Mouse (Mus musculus) adrenal gland, postnatal 10 days (tissue): ENCODE results near the gene Lrrc10b. TPM values are rescaled to one million over a fixed set of nuclear protein-coding genes. Genes with fewer than 3 reads are reported as not detected.

Experiments used
- DNase-seq: peaks from one replicate; pipeline ENCODE4 v3.0.0; 2021; ENCODE audit warnings: mixed read lengths
- total RNA-seq, 2 experiments: library from RNA; stranded (reverse); gene quantifications; 2 replicates each; pipeline ENCODE4 v1.2.3; 2021

The Lrrc10b gene
- total RNA-seq, 2 experiments from 2014 or later, result 3.4 to 4.7 TPM

DNA sequence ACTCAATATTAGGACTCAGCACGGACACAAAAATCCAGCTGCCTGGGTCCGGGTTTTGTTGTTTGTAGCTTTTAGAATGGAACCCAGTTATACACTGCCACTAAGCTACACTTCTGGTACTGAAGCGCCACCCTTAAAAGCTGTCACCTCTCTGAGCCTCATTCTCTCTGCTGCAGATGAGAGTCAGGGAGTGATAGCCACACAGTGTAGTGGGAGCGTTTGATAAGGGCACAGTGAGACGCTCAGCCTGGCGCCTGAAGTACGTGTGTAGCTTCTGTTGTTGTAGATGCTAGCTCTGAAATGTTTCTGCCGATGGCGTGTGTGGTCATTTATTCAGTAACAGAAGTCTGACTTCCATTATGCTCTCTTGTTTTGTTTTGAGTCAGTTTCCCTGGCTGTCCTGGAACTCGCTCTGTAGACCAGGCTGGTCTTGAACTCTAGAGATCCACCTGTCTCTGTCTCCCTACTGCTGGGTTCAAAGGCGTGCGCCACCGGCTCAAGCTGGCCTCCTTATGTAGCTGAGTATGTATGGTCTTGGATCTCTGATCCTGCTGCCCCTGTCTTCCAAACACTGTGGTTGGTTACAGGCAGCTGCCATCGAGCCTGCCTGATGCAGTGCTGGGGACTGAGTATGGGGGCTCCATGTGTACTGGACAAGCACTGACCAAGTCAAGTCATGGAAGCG lies 12.4 kb downstream of the Lrrc10b start:
- DNase-seq, result no peak

DNA sequence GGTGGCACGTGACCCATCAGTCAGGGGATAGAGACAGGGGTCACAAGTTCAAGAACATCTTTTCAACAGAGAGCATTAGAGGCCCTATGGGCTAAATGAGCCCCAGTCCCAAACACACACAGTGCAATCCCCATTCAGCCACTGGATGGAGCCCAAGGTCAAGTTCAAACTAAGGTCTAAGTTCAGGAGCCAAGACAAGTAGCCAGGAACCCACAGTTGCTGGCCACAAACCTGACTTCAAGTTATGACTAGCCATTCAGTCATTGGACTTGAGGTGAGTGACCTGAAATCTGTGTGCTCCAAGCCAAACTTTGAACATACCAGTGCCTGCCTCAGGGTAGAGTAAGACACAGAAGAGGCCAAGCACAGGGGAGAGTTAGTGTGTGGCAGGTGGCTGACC lies 19.8 kb downstream of the Lrrc10b start:
- no peak for DNase-seq

DNA sequence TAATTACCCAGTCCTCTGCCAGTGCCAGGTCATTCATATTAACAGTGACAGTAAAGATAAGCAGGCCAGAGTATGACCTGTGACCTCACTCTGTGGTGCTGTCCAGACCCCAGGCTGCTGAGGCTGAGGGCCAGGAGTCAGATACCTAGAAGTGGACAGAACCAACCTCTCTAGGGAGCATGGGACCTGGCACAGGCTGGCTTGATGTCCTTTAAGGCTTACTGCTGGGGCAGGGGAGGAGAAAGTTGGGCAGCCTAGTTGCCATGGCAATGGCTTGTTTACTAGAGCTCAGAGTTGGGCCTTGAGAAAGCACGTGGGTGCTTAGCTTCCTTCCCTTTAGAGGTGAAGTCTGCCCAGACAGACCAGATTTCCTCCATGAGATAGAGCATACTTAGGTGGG lies 20.5 kb downstream of the Lrrc10b start:
- peak; percentile 45 for DNase-seq

DNA sequence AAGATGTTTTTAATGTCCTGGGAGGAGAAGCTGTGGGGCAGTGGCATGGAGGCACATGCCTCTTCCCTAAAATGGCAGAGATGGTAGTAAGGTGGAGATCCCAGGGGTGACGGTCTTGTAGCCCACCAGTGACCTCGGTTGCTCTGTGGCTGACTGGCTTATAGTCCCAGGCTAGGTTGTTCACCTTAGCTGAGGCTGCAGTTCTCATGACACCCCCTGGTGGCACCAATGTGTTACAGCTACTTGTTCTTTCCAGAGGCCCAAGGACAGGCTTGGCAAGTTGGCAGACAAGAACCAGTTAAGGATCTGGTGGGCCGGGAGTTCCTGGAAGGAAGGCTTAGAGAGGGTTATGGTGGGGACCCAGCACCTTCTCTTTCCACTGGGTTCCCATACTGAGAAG lies 21.4 kb downstream of the Lrrc10b start:
- peak; percentile 77 for DNase-seq

DNA sequence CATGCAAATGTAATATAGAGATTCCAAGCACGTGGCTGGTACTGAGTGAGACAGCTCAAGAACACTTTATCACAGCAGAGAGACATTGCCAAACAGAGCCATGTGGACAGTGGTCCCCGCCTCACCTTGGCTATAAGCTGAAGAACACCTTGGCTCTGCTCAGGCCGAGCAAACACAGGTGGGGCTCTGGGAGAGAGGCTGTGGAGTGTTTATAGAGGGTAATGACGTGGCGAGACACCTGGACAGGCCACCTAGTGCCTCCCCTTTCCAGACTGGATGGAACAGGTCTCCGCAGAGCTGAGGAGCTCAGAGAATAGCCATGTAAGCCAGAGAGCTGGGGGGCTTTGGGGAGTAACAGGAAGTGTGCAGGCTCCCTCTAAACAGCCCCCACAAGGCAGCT lies 22.3 kb downstream of the Lrrc10b start:
- DNase-seq, result no peak

DNA sequence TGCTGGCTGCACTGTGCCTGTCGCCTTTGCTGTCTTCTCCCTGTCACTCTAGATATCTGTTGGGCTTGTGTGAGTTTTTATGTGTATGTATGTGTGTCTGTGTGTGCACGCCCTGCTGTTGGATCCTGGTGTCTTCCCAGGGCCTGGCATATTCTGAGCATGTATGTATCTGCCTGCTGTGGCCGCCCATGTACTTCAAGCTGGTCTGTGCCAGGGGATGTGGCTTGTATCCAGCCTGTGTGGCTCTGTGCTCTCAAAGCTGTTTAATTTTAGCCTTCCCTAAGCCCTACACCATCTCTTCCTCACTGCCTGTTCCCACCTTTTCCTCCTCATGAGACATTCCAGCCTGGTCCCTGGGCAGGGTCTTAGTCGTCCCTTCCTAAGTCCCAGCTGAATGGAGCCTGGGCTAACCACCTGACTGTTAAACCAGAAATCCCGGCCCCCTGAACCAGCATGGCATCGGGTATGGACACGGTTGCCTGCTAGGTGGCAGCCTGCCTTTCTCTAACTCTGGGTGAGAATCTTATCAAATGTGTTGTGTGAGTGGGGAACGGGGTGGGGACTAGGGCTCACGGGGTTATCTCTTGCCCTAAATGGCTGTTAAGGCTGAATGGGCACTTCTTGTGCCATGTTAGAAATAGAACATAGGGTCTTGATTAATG lies 23.3 kb downstream of the Lrrc10b start:
- no peak for DNase-seq

DNA sequence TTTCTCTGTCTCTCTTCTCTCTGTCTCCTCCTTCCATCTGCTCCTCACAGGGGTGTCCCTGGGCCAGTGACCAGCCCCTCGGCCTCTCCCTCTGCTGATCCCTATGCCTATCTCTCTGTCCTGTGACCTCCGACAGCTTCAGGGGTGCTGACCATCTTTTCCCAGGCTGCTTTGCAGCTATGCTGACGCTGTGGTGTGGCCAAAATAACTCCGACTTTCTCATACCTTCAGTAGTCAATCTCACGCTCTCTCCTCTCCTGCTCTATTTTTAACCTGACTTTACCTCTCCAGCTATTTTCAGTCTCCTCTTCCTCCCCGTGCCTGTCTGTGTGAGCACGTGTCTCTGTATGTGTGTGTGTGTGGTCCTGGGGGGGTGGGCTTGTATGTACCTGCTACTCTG lies 24.0 kb downstream of the Lrrc10b start:
- DNase-seq, result no peak

DNA sequence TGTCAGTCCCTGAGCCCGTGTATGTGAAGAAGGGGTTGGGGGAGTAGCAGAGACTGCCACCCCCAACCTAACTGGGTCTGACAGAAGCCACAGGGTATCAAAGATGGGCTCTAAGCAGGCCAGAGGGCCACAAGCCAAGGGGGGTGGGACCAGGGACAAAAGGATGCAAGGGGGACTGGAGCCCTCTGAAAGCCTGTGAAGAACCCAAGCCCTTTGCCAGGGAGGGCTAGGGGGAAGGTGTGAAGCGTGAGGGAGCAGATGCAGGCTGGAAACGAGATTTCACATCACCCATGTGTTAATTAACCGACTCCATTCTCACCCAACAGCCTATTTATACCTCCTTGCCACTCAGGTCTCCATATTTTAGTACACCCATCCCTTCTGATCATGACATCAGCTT lies 25.4 kb downstream of the Lrrc10b start:
- DNase-seq, result no peak

DNA sequence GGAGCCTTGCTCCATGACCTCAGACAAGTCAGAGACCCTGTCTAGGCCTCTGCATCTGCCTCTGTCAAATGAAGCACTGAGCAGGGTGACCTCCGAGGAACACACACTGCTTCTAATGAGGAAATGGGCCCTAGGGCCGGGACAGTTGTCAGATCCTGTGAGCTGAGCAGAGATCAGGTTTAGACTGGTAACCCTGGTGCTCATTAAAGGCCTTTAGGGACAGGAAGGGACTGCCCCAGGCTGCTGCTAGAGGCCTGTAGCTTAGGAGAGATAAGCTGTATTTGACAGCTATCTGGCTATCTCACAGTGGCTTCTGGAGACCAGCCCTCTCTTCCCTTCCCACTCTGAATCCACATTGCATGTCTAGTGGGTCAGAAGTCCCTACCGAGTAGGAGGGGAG lies 25.9 kb downstream of the Lrrc10b start:
- DNase-seq, result no peak

DNA sequence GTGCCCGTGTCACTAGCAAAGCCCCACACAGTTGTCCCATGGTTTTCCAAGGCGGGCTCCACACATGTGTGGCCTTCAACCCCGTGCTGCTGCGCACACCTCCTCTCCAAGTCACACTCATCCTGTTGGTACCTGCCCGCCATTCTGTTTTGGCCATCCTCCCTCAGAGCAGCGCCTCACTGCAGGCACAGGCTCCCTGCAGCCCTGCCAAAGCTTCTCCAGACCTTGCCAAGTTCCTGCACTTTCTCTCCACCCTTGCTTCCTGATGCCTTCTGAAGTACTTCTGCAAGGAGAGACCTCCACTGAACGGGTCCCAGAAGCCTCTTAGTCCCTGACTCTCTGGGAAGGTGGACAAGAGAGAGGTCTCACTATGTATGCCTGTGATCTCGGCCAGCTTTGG lies 27.9 kb downstream of the Lrrc10b start:
- DNase-seq, result no peak

DNA sequence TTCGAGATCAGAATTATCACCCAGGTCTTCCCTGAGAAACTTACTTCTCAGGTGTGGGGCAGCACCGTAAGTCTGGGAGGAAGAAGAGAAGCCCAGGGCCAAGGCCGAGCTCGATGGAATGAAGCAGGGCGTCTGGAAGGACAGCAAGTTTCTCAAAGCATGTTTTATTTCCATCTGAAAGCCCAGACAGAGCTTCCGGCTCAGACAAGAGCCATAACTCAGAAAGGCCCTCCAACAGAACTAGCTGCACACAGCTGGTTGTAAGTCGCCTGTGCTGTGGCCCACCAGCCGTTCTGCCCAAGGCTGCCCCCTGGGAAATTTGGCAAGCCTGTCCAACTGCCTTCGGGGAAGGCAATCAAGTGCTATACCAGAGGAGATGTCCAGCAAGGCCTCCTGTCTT lies 29.8 kb downstream of the Lrrc10b start:
- DNase-seq, result no peak

DNA sequence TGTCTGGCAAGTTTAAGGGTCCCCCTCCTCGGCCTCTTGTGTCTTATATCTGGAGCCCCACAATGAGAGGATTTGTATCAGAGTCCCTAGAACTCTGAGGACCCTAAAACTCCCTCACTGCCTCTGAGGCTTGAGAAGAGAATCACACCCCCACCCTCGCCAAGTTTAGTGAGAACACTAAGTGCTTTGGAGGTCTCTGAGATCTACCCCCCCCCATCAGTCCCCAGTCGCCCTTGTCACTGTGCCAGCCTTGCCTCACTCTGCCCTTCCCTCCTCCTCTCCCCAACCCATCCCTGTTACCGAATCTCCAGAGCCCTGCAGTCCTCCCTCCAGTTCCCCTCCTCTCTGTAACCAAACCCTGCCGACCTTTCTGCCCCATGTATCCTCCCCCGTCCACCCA lies 30.5 kb downstream of the Lrrc10b start:
- no peak for DNase-seq

DNA sequence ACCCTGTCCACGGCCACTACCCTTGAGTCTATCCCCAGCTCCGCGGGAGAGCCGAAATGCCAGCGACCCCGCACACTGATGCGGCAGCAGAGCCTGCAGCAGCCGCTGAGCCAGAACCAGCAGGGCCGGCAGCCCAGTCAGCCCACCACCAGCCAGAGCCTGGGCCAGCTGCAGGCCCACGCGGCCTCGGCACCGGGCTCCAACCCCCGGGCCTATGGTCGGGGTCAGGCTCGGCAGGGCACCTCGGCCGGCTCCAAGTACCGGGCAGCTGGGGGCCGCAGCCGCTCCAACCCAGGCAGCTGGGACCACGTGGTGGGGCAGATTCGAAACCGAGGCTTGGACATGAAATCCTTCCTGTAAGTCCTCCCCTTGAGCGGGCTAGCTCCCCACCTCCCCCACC lies 31.0 kb downstream of the Lrrc10b start:
- no peak for DNase-seq

DNA sequence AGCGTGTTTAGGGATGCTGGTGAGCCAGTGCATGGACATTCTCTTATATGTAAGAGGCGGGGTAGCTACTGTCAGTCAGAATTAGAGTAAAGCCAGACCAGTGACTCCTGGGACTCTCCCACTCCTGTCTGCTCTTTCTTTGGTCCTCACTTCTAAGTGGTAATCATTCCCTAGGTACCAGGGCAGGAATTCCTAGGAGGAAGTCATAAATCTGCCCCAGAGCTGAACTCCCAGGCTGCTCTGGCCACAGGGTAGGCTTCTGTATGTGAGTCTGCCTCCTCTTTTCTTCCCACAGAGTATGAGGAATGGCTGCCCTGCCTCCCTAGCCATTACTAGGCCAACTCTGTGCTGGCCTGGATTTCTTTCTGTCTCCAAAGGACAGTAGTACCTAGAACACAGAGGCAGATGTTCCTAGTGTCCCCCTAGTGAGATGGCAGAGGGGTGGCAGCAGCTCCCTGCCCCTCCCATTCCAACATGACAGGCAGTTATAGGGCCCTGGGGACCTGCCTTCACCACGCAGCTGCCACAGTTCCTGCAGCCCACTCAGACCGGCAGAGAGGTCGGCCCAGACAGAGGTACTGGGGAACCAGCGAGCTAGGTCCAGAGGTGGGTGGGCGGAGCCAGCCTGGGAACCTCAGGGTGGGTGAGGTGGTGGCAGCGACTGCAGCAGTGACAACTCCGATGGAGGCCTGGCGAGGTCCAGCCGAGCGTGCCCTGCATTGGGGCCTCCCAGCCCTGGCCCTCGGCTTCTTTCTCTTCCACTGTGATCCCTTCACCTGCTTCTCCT lies 31.6 kb downstream of the Lrrc10b start:
- DNase-seq, result no peak

DNA sequence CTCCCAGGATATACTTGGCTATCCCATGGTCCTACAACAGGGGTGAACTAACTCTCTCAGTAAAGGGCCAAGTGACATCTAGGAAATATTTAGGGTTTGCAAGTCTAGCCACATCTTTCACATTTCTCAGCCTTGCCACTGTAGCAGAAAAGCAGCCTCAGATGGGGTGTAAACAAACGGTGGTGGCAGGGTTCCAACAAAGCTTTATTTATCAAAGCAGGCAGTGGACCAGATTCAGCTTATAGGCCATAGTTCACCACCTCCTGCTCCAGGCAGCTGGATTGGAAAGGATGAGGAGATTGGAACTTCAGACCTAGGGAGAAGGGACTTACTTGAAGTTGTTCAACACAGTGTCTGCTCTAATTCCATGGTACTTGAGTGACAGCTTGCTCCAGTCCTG lies 32.5 kb downstream of the Lrrc10b start:
- no peak for DNase-seq

DNA sequence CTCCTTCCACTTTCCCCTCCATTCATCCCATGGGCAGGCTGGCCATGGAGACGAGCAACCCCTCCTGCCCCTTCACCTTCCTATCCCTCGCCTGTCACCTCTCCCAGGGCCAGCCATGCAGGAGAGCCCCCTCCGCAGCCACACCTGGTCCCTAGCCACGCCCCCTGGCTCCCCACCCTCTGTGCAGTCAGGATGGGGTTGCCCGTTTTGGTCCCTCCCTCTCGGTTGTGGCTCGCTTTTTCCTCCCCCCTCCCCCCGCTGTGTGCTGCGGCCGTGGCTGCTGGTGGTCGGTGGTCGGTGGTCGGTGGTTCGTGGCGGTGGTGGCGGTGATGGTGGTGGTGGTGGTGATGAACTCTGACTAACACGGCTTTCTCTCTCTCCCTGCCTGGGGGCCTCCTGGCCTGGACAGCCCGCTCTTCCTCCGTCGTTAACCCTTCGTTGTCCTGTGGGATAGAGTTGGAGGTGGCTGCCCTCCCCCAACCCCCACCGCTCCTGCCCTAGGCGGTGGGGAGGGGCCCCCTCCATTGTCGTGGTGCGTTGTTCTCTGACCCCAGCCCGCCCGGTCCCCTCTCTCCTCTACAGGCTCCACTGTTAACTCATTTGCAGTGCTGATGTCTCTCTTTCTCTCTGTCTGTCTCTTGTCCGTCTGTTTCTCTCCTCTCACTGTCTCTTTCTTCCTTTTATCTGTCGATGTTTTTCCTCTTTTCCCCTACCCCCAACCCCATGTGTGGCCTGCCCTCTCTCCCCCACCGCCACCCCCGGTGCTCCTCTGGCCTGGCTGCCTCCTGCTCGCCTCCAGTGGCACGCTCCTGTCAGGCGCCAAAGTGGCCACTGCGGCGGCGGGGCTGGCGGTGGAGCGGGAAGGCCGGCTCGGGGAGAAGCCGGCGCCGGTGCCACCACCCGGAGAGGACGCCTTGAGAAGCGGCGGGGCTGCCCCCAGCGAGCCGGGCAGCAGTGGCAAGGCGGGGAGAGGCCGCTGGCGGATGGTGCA lies 35.0 kb downstream of the Lrrc10b start:
- no peak for DNase-seq

DNA sequence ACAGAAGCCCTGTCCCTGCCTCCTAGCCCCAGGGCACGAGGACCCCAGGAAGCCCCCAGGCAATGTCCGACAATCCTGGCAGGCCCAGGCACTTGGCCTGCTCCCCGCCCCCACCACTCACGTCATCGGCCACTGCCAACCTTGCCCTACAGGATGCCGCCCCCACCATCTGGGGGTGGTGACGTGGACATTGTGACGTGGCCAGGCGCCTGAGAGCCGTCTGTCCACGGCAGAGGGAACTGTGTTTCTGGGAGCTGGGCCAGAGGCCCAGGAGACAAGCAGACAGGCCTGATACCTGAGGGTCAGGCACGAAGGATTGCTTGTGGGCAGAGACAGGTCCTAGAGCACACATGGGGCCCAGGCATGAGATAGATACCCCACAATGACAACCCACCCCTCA lies 39.8 kb downstream of the Lrrc10b start:
- peak; percentile 61 for DNase-seq

DNA sequence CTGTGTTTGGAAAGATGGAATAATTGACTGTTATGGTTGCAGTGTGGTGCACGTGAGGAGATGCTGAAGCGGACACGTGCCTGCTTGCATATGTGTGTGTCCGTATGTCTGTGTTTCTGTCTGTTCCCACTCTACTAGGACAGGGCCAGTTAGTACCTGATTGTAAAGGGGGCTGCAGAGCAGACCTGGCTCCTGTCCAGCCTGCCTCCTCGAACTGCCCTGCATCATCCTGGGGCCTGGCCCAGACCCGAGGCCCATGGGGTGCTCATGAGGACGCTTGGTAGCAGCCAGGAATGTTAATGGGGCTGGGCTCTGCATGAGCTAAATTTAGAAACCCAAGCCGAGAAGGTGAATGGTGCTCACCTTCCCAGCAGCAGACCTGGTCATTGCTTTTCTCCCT lies 40.4 kb downstream of the Lrrc10b start:
- no peak for DNase-seq

DNA sequence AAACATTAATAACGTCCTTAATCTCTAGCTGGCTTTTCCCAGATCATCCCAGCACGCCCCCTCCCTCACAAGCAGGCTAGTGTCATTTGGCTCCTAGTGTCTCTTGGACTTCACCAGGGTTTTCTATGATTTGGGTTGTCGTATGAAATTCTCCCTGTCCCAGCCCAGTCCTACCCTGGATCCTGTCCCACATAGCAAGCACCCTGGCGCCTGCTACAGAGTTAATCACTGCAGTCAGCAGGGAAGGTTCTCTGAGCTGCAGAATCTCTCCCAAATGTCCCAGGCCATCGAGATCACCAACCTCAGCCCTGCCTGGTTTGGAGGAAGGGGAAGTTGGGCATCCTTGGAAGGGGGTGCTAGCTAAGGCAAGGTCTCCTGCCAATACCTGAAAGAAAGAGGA lies 41.8 kb downstream of the Lrrc10b start:
- no peak for DNase-seq

DNA sequence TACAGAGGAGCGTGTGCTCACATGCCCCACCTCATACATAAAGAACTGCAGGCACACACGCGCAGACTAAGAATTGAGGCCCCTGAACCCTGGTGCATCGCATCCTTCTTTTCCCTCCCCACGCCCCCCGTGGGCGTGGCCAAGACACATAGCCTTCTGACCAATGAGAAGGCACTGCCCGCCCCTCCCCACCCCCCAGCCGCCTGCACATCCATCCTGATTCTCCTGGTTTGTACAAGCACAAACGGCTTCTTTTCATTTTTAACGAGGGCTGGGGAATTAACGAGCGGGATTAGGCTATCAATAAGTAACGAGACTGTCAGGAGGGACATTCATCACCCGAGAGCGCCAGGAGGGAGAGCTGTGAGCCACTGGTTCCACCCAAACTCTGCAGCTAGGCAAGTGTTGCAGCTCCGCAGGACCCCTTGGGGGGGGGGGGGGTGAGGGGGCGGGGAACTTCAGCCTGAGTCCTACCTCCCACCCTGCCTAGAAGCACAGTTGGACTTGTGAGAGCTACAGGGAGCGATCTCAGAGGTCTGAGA lies 43.5 kb downstream of the Lrrc10b start:
- DNase-seq, result no peak
